Mouse (Mus musculus): ENCODE results near the gene Gm9495.
"Not testable (repeated sequence)": the region's sequence is repeated elsewhere in the genome, so short reads cannot be mapped to it uniquely, and the experiment has no call there.

Gm9495 gene

DNA sequence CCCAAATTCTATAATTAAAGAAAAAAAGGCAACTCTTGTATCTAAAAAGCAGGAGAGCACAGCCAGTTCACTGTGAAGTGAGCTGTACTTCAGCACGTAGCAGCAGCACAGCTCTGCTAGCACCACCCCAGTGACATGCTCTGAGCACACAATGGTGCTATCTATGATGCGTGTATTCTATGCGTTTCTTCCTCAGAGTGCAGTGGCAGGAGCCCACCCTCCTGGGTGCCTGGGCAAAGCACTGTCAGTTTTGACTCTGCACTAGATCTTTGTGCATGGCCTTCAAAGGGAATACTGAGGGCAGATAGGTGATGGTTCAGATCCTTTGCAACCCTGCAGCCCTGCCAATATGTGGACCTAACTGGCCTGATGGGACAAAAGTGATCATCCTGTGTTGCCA, at the start of gene Gm9495:
TSS of gene Gm9495 (minus strand) at position 101 of the 400 bp plus-strand sequence.
- not testable (repeated sequence) for DNase-seq (ENCODE audit: low read depth, low spot score)

DNA sequence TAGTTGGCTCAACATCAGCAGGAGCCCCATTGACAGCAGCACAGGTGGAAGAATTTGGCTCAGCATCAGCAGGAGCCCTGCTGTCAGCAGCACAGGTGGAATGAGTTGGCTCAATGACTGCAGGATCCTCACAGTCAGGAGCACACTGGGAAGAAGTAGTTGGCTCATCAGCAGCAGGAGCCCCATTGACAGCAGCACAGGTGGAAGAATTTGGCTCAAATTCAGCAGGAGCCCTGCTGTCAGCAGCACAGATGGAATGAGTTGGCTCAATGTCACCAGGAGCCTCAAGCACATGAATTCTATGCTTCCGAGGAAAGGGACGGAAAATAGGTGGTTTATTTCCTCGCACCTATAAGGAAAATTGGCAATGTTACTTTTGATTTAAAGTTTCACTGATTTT, 21.6 kb upstream of the Gm9495 start:
- not testable (repeated sequence) for DNase-seq (ENCODE audit: low read depth, low spot score)

- not testable (repeated sequence) for DNase-seq (ENCODE audit: low read depth, low spot score)
Observed at GRCm38 (mm10) chr8:69420018-69420417, 33.3 kb downstream of the Gm9495 start.

DNA sequence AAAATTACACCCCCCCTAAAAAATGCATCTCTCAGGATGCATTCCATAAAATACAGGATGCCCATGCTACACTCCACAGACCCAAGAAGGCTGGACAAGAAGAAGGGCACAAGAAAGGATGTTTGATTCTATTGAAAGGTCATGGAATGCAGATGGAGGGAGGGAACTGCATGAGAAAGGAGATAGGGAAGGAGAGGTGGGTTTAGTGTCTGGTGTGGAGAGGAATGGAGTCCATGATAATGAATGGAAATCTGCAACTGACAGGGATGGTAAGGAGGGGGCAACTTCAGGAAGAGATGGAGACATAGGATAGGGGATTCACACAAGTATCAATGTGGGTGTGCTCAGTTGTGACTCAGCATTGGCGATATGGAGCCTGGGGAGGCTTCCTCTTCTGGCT, 39.0 kb downstream of the Gm9495 start:
- peak; percentile 55 for DNase-seq (ENCODE audit: low read depth, low spot score)

DNA sequence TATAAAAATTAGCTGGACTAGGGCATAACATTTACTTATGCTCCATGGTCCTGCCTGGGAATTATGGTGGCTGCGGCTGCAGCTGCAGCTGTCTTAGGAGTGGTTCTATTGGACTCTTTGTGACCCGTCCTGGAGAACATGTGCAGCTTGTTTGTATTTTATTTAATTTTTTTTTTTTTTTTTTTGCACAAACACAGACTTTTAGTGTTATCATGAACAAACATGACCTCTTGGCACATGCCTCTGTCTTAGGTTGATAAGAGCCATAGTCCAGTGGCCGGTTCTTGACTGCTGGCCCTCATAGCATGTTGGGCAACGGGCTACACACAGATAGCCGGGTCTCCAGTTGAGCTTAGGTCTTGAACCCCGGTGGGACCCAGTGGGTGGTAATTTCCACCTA, 48.6 kb downstream of the Gm9495 start:
- DNase-seq (ENCODE audit: low read depth, low spot score) = no peak

DNA sequence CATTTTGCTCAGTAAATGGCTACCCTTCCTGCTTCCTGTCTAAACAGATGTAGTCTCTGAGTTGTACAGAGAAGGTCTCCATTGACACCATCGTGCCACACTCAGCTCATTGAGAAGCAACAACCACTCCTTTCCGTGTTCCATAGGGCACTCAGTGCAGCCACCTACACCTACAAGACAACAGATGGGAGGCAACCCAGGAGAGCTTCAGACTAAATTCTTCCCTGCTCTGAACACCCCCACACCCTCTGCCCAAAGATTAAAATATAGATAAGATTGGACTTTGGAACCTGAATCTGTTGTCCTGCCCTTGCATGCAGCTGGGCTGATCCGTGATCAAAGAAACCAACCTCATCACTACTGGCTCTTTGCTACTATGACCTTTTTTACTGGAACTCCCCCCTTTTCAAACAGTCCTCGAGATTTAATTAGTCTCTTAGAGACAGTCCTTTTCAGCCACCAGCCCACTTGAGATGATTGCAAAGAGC, 53.4 kb downstream of the Gm9495 start:
- no peak for DNase-seq (ENCODE audit: low read depth, low spot score)

GRCm38 (mm10) chr8:69399181-69399955, 54.0 kb downstream of the Gm9495 start:
- DNase-seq (ENCODE audit: low read depth, low spot score) = peak; percentile 63

GRCm38 (mm10) chr8:69396196-69396595, 57.2 kb downstream of the Gm9495 start:
- no peak for DNase-seq (ENCODE audit: low read depth, low spot score)

DNA sequence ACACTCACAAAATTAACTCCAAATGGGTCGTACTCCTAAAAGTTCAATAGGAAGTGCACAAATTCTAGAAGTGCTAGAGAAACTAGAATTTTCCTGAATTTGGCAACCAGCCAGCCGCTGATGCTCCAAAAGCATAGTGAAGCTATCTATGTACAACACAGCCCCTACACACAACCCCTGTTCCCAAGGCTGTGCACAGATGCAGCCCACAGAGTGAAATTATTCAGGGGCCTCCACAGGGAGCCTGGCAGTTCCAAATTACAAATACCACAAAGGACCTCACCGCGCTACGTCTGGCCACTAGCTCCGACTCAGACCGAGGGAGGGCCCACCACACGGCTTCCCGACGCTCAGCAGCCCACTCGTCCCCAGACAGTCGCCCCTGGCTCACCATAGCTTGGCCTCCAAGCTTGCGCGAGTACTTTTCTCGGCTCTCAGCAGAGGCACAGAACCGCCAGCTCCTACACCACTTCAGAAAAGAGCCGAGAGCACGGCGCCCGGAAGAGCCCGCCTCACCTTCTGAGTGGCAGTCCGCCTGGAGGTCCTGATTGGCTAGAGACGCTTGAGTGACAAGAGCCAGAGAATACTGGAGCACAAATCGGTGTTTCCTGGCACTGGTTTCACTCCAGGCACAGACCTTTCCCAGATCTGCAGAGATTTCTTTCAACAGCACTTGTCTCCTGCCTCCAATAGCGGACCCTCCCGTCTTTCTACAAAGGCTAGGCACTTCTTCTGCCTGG, 58.1 kb downstream of the Gm9495 start:
- peak; percentile 94 for DNase-seq (ENCODE audit: low read depth, low spot score)

DNA sequence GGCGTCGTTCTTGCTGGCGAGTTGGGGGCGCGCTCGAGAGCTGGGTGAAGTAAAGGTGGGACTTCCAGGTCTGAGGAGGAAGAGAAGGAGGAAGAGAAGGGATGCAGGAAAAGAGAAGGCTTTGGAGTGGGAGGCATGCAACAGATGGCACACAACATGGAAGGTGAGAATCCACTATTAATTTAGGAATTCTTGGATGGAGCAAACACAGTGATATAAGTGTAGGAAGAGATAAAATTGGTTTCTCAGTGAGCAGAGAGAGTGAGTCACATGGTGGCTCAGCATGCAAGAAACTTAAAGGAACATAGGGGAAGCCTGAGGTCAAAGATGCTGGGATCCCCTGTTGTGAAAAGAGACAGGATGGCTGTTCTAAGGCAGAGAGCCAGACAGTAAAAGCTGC, 69.0 kb downstream of the Gm9495 start:
- no peak for DNase-seq (ENCODE audit: low read depth, low spot score)

Data from ZHBTc4 (cell line).